Mouse (Mus musculus): ENCODE measurements around the gene Arhgef3.
"Not testable (repeated sequence)": the region's sequence is repeated elsewhere in the genome, so short reads cannot be mapped to it uniquely, and the experiment has no call there.

Arhgef3 gene

GRCm38 (mm10) chr14:27230262-27231022, 115.7 kb downstream of the Arhgef3 start:
- no peak for DNase-seq (ENCODE audit: low read depth, low spot score)

DNA sequence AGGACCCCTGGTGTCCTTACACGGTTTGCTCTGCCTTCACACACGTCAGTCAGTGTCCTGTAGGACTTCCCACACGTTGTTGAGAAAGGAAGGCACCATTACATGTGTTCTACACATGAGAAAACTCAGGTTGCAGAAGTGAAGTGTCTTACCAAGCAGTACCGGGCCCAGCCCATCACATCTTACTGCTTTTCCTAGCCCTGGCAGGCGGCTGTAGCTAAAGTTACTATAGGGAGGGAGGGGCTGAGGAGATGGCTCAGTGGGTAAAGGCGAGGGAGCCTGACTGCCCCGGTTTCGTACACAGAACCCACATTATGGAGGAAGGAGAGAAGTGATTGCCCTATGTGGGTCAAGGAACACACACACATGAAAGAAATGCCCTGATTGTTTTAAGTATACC, 116.8 kb downstream of the Arhgef3 start:
- no peak for DNase-seq (ENCODE audit: low read depth, low spot score)

DNA sequence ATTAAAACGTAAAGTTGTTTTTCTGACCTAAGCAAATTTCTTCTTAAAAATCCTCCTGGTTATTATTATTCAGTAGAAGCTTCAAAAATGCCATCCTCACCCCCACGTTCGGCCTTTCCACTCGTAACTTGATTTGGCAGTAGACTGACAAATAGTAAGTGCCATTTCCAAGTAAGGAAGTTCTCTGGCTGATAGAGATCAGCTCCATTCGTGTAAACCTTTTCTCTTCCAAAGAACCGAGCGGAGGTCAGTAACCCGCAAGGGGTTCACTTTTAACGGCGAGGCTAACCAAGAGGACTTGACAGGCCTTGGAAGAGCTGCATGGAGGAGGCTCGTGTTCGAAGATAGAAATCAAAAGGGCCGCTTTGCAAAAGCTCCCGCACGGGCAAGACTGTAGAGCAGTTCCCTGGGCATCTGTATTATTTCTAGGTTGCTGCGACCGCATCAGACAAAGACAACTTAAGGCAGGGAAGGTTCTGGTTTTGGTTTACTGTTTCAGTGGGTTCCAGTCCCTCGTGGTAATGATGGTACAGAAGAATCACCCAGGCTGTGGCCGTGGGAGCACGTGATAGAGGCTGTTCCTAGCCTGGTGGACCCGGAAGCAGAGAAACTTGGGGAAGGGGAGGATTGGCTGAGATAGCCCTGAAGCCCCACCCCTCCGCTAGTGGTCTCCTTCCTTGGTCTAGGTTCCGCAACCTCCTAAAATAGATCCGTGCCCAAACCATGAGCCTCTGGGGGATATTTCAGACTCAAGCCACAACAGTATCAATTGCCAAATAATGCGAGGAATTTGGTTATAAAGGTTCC, 117.5 kb downstream of the Arhgef3 start:
- no peak for DNase-seq (ENCODE audit: low read depth, low spot score)

GRCm38 (mm10) chr14:27233056-27233455, 118.4 kb downstream of the Arhgef3 start:
- DNase-seq (ENCODE audit: low read depth, low spot score): no peak

DNA sequence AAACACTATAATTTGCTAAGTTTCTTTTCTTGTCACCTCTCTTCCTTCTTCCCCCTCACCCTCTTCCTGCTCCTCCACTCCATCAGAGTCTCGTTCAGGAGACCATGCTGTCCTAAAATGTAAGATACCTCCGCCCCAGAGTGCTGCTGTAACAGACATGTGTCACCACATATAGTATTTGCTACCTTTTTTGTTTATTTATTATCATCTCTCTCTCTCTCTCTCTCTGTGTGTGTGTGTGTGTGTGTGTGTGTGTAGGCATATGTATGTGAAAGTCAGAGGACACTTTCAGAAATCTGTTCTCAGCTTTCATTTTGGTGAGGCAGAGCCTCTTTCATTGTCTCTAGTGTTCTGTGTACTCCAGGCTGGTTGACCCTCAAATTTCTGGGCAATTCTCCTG, 119.0 kb downstream of the Arhgef3 start:
- DNase-seq (ENCODE audit: low read depth, low spot score): no peak

GRCm38 (mm10) chr14:27234270-27234840, 119.7 kb downstream of the Arhgef3 start:
- no peak for DNase-seq (ENCODE audit: low read depth, low spot score)

DNA sequence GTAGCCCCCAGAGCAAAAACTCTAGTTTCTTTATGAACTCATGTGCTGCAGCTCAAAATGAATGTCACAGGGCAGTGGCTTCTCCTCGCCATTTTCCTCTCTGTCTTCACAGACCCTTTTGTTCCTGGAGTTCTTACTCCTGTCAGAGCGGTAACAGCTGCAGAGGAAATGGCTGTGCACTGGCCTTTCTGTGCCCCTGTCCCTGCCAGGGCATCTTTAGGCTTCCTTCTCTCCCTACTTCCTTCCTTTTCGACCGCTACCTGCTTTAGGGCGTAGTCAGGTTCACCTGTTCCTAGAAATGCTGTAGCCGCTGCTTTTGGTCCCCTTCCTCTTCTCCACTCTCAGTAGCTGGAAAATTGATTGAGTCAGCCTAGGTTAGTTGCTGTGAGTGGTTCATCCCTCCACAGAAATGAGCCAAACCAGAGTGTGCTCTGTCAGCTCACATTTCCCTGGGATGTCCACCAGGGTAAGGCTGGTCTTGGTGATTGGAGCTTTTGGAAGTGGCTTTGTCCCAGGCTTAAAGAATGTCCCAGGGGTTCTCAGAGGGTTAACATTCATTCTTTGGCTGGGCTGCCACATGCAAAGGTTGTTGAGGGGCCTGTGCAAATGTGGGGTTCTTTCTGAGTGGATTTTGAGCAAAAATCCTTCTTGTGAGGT, 121.3 kb downstream of the Arhgef3 start:
- DNase-seq (ENCODE audit: low read depth, low spot score): no peak

DNA sequence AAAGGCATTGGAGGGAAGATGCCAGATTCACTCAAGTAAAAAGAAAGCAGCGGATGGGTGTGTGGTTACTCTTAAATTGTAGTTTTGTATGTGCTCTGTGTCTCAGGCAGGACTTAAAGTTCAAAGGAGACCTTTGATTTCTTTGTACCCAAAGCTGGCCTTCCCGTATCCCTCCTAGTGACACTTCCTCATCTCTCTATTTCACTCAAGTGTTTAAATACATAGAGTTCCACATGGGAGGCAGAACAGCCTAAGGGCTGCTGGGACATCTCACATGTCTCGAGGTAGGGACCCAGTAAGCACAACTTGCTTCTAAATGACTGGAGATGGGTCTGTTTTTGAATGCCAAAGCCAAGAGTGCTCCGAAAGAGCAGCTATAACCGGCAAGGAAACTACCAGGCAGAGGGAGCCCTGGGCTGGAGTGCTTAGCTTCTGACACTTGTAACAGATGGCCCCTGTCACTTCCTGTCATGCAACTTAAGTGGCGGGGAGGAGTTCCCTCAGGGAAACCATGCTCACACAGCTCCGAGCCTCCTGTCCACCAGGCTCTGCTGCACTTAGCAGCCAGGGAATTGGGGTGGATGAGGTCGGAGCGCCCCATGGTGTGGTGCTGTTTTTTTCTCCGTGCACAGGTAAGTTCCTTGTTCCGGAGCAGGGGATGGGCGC, 123.0 kb downstream of the Arhgef3 start:
- DNase-seq (ENCODE audit: low read depth, low spot score): no peak

GRCm38 (mm10) chr14:27238600-27239118, 124.0 kb downstream of the Arhgef3 start:
- DNase-seq (ENCODE audit: low read depth, low spot score): no peak

DNA sequence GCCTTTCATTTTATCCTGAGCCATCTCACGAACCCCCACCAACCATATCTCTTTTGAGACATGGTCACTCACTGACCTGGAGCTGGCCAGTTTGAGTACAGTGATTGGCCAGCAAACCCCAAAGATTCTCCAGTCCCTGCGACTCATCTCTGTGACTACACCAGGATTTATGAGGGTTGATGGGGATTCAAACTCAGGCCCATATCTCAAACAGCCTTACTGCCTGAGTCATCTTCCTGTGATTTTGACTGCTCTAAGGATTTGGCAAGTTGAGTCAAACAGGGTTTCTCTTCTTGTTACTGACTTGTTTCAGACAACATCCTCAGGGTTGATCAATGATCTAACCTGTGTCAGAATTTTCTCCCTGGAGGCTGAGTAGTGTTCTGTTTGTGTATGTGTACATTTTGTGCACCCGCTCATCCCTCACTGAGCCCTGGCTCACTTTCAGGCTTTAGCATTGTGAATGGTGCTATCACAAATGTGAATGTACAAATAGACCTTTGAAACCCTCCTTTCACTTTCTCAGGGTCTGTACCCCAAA, 124.9 kb downstream of the Arhgef3 start:
- DNase-seq (ENCODE audit: low read depth, low spot score): no peak

GRCm38 (mm10) chr14:27242253-27242652, 127.6 kb downstream of the Arhgef3 start:
- no peak for DNase-seq (ENCODE audit: low read depth, low spot score)

DNA sequence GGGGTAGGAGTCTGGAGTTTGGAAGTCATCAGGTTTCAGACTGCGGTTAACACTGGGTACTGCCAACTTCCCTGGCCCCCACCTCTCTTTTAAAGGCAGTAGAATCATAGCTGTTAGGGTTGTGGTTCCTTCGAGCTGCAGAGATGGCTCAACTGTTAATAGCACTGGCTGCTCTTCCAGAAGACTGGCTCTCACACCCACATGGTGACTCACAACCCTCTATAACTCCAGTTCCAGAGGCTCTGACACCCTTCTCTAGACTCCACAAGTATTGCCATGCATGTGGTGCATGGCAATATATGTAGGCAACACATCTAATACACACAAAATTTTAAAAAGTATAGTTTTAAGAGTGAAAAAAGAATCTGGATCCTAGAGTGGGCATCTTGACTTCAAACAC, 128.1 kb downstream of the Arhgef3 start:
- no peak for DNase-seq (ENCODE audit: low read depth, low spot score)

GRCm38 (mm10) chr14:27243585-27243984, 128.9 kb downstream of the Arhgef3 start:
- no peak for DNase-seq (ENCODE audit: low read depth, low spot score)

DNA sequence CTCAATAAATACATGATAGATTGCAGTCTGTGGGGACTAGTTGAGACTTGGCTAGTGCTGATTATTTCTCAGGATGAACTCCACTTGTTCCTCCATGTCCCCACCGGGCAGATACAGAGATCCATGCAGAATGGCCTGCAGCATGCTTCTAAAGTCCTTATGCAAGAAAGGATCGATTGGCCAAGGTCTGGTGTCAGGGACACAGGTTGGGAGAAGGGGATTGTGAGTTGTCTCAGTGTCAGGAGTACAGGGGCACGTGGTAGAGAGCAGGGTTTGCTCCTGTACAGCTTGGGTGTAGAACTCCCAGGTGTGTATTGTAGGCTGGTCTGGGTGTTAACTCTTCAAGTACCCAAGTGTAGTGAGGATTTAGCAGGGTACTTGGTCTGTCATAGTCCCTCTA, 130.2 kb downstream of the Arhgef3 start:
- DNase-seq (ENCODE audit: low read depth, low spot score): no peak

DNA sequence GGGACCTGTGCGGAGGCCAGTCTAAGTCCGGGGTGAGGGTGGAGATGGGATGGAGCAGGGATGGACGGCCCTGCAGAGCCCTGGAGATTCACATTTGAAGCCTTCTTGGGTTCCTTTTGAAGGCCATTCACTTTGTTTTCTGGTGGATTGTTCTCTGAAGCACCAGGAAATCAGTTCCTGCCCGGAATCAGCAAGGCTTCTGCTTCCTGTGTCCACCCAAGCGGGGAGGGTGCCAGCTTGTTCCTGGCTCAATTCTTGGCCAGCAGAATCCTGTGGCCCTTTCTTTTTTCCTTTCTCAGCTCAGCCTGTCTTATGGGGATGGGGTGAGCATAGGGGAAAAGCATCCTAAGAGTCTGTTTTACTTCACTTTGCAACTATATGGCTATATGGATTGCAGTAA, 131.7 kb downstream of the Arhgef3 start:
- no peak for DNase-seq (ENCODE audit: low read depth, low spot score)

DNA sequence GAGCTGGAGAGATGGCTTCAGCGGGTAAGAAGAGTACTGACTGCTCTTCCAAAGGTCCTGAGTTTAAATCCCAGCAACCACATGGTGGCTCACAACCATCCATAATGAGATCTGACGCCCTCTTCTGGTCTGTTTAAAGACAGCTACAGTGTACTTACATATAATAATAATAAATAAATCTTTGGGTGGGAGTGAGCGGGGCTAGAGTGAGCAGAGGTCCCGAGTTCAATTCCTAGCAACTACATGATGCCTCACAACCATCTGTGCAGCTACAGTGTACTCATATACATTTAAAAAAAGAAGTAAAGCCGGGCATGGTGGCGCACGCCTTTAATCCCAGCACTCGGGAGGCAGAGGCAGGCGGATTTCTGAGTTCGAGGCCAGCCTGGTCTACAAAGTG, 132.2 kb downstream of the Arhgef3 start:
- DNase-seq (ENCODE audit: low read depth, low spot score): not testable (repeated sequence)

- DNase-seq (ENCODE audit: low read depth, low spot score): no peak
Measured at GRCm38 (mm10) chr14:27249121-27249520, 134.4 kb downstream of the Arhgef3 start.

GRCm38 (mm10) chr14:27250281-27250789, 135.6 kb downstream of the Arhgef3 start:
- DNase-seq (ENCODE audit: low read depth, low spot score): no peak

- no peak for DNase-seq (ENCODE audit: low read depth, low spot score)
Measured at GRCm38 (mm10) chr14:27253391-27253790, 138.7 kb downstream of the Arhgef3 start.

- no peak for DNase-seq (ENCODE audit: low read depth, low spot score)
Measured at GRCm38 (mm10) chr14:27262349-27262748, 147.7 kb downstream of the Arhgef3 start.

GRCm38 (mm10) chr14:27266601-27267000, 151.9 kb downstream of the Arhgef3 start:
- no peak for DNase-seq (ENCODE audit: low read depth, low spot score)
